22 mouse cellular contexts compared by ENCODE assay signal in the genomic region with DNA sequence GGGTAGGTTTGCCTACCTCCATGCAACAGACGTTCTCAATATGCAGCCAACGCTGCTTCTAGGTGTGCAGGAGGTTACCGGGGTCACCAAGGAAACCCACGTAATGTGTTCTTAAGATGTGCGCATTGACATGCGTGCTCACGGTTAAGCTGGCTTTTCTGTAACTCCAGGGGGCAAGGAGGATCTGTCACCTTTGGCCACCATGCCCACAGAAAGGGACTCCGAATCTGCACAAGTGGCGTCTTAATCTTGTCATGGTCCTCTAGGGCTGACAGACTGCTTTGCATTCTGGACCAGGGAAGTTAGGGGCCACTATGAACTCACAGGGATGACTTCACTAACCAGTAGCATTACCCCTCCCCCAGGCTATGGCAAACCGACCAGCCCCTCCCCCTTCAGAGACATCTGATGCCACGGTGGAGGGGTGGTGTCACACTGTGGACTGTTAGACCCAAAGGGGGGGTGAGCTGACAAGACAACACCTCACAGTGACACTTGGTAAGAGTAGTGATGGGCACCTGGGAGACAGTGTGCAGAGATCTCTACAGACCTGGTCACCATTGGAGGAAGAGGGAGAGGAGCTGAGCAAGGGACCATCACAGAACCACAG. TPM values are rescaled to one million over a fixed set of nuclear protein-coding genes. Genes with fewer than 3 reads are reported as not detected.
DNase-seq lines count a peak whose midpoint lies in the region; ATAC-seq and TF ChIP-seq lines count a peak whose summit lies in the region.
"Had no signal": no experiment of that assay in that cellular context is flagged by ENCODE, and none has a peak within 500 bp of the region (broad histone marks: within the 10 kb centered on the region; RNA-seq: fewer than 3 reads in every experiment).

No protein-coding gene starts in this region.

- H3K27me3 ChIP-seq in embryonic facial prominence, embryonic 15.5 days = no peaks in the 10 kb centered on the region
- no peaks in the 10 kb centered on the region for H3K27me3 ChIP-seq in embryonic facial prominence, embryonic 10.5 days (replicated peaks; ENCODE audit: low read depth, poor library complexity, severe bottlenecking)
- no peaks in the 10 kb centered on the region for H3K27me3 ChIP-seq in midbrain, embryonic 11.5 days (ENCODE audit: control insufficient read depth, insufficient read depth, low read length)
- H3K27me3 ChIP-seq in midbrain, embryonic 15.5 days (replicated peaks) = no peaks in the 10 kb centered on the region
- H3K27me3 ChIP-seq in thymus, adult 2 months (ENCODE audit: control insufficient read depth, insufficient read depth, low read length) = no peaks in the 10 kb centered on the region
- H3K27me3 ChIP-seq: hindbrain, embryonic 12.5 days had no signal

- H3K36me3 ChIP-seq in embryonic facial prominence, embryonic 15.5 days = peaks cover 5% of the 10 kb centered on the region; the same call in 1 of the 2 replicates
- peaks cover 19% of the 10 kb centered on the region for H3K36me3 ChIP-seq in embryonic facial prominence, embryonic 10.5 days (replicated peaks)
- H3K36me3 ChIP-seq in midbrain, embryonic 11.5 days (ENCODE audit: control insufficient read depth, insufficient read depth, low read length) = no peaks in the 10 kb centered on the region
- peaks cover 12% of the 10 kb centered on the region; the same call in 1 of the 2 replicates for H3K36me3 ChIP-seq in midbrain, embryonic 15.5 days (replicated peaks)
- H3K36me3 ChIP-seq in thymus, adult 2 months (ENCODE audit: control insufficient read depth, insufficient read depth, low read length) = no peaks in the 10 kb centered on the region

- no peak overlapping the region for H3K27ac ChIP-seq in embryonic facial prominence, embryonic 15.5 days (replicated peaks)
- H3K27ac ChIP-seq in embryonic facial prominence, embryonic 10.5 days (replicated peaks) = no peak overlapping the region
- no peak overlapping the region for H3K27ac ChIP-seq in midbrain, embryonic 11.5 days (ENCODE audit: low read depth, low read length)
- no peak overlapping the region for H3K27ac ChIP-seq in midbrain, embryonic 15.5 days
- no peak overlapping the region for H3K27ac ChIP-seq in thymus, adult 2 months (ENCODE audit: control insufficient read depth, insufficient read depth, low read length)
- H3K27ac ChIP-seq: forebrain, embryonic 10.5 days; heart, embryonic 10.5 days; hindbrain, embryonic 12.5 days had no signal

- no peak overlapping the region for H3K9ac ChIP-seq in embryonic facial prominence, embryonic 15.5 days
- H3K9ac ChIP-seq in midbrain, embryonic 11.5 days (ENCODE audit: low read length) = no peak overlapping the region
- no peak overlapping the region for H3K9ac ChIP-seq in midbrain, embryonic 15.5 days
- H3K9ac ChIP-seq: hindbrain, embryonic 12.5 days had no signal

- no peak for TF ChIP-seq POLR2A in thymus, adult 2 months (IDR thresholded peaks at IDR 0.05; ENCODE audit: control insufficient read depth, extremely low read depth, insufficient read depth, low read length, poor library complexity)

- intact Hi-C loops in left cerebral cortex, postnatal 36 days (cut with DNase I) = no loop called here

- H3K9me3 ChIP-seq in embryonic facial prominence, embryonic 15.5 days (replicated peaks) = no peaks in the 10 kb centered on the region
- no peaks in the 10 kb centered on the region for H3K9me3 ChIP-seq in embryonic facial prominence, embryonic 10.5 days
- H3K9me3 ChIP-seq in midbrain, embryonic 11.5 days (ENCODE audit: control insufficient read depth, low read length) = no peaks in the 10 kb centered on the region
- H3K9me3 ChIP-seq in midbrain, embryonic 15.5 days = no peaks in the 10 kb centered on the region
- H3K9me3 ChIP-seq: forebrain, embryonic 10.5 days; heart, embryonic 10.5 days; hindbrain, embryonic 12.5 days had no signal

- no peak overlapping the region for H3K4me3 ChIP-seq in embryonic facial prominence, embryonic 15.5 days (replicated peaks)
- H3K4me3 ChIP-seq in embryonic facial prominence, embryonic 10.5 days = no peak overlapping the region
- H3K4me3 ChIP-seq in midbrain, embryonic 11.5 days (ENCODE audit: low read depth, low read length) = no peak overlapping the region
- no peak overlapping the region for H3K4me3 ChIP-seq in midbrain, embryonic 15.5 days
- no peak overlapping the region for H3K4me3 ChIP-seq in thymus, adult 2 months (ENCODE audit: control insufficient read depth, insufficient read depth, low read length)
- H3K4me3 ChIP-seq: erythroblast, embryonic 14.5 days; forebrain, embryonic 10.5 days; heart, embryonic 10.5 days; hindbrain, embryonic 12.5 days had no signal

- H3K4me1 ChIP-seq in embryonic facial prominence, embryonic 15.5 days = no peaks in the 10 kb centered on the region
- peaks cover 10% of the 10 kb centered on the region for H3K4me1 ChIP-seq in embryonic facial prominence, embryonic 10.5 days
- no peaks in the 10 kb centered on the region; the same call in 1 of the 2 replicates for H3K4me1 ChIP-seq in midbrain, embryonic 11.5 days (ENCODE audit: control insufficient read depth, insufficient read depth, low read length)
- no peaks in the 10 kb centered on the region for H3K4me1 ChIP-seq in midbrain, embryonic 15.5 days
- peaks cover 54% of the 10 kb centered on the region for H3K4me1 ChIP-seq in thymus, adult 2 months (replicated peaks; ENCODE audit: control insufficient read depth, insufficient read depth, low read length)

- 76% methylated on average over 11 of the region's 11 CpGs for WGBS in embryonic facial prominence, embryonic 15.5 days
- 79% methylated on average over 11 of the region's 11 CpGs for WGBS in embryonic facial prominence, embryonic 10.5 days
- 67% methylated on average over 11 of the region's 11 CpGs for WGBS in midbrain, embryonic 11.5 days
- WGBS in midbrain, embryonic 15.5 days = 57% methylated on average over 11 of the region's 11 CpGs
- 87% methylated on average over 11 of the region's 11 CpGs for WGBS in thymus, adult 2 months

- no peak for DNase-seq in embryonic facial prominence, embryonic 10.5 days (ENCODE audit: low spot score)
- DNase-seq in midbrain, embryonic 11.5 days (ENCODE audit: low spot score, missing footprints) = peak; percentile 64
- DNase-seq in thymus, postnatal 0 days (ENCODE audit: low spot score) = peak; percentile 11
- DNase-seq in thymus, adult 2 months = no peak
- DNase-seq in left cerebral cortex, postnatal 36 days (ENCODE audit: low spot score in 2 of 2) = no peak
- DNase-seq: adrenal gland, postnatal 10 days; B cell, adult 2 months; cerebellum, adult 11 months; cerebellum, adult 8-10 months; cerebellum, postnatal 25 days; gastrocnemius, postnatal 10 days; heart, adult 18-20 months; heart, postnatal 10 days; heart, postnatal 4 days had no signal

- 0 out of 2 replicates have a peak, but pooled peaks have one; percentile 22 for ATAC-seq in embryonic facial prominence, embryonic 15.5 days (ENCODE audit: insufficient number of reproducible peaks, low FRiP score, low TSS enrichment, low read depth)
- ATAC-seq in midbrain, embryonic 11.5 days (ENCODE audit: low FRiP score) = peak; percentile 19; the same call in 1 of the 2 replicates
- ATAC-seq in midbrain, embryonic 15.5 days (replicated peaks) = no peak
- ATAC-seq: CD4-positive, CD25-positive, alpha-beta regulatory T cell, adult 4 months; forebrain, embryonic 16.5 days had no signal

- no peak for TF ChIP-seq CTCF in thymus, adult 2 months (IDR thresholded peaks at IDR 0.05; ENCODE audit: borderline replicate concordance, control insufficient read depth, extremely low read depth, insufficient read depth, low read length, poor library complexity)

- no peak overlapping the region for H3K4me2 ChIP-seq in embryonic facial prominence, embryonic 15.5 days (replicated peaks)
- no peak overlapping the region for H3K4me2 ChIP-seq in midbrain, embryonic 11.5 days
- H3K4me2 ChIP-seq in midbrain, embryonic 15.5 days = no peak overlapping the region
- H3K4me2 ChIP-seq: hindbrain, embryonic 12.5 days had no signal

RNA-seq across cellular contexts. Expression of gene Bid, which starts 21.5 kb away (rescaled TPM):
- 14.1 and 16.7 TPM in 2 replicates for polyA plus RNA-seq in embryonic facial prominence, embryonic 15.5 days (2015; fragmentation: Nextera tagmentation; extraction: Ambion mirVana)
- 16.8 and 19.4 TPM in 2 replicates for polyA plus RNA-seq in embryonic facial prominence, embryonic 10.5 days (2016; fragmentation: Nextera tagmentation; extraction: Ambion mirVana)
- polyA plus RNA-seq in midbrain, embryonic 11.5 days (2014; fragmentation: Nextera tagmentation; extraction: Ambion mirVana) = 16.3 and 17.6 TPM in 2 replicates
- polyA plus RNA-seq in midbrain, embryonic 15.5 days (2015; fragmentation: Nextera tagmentation; extraction: Ambion mirVana) = 46.9 and 48.4 TPM in 2 replicates
- polyA plus RNA-seq in thymus, postnatal 0 days (2015; fragmentation: Nextera tagmentation; extraction: Ambion mirVana) = 72.6 and 78.5 TPM in 2 replicates
- 36.5 and 43.1 TPM in 2 replicates for polyA plus RNA-seq in thymus, adult 2 months (2012; rRNA removed)
- 10 to 100 TPM in 1 of 2 experiments, 1 to 10 TPM in 1; 10.0 to 12.4 TPM for total RNA-seq in left cerebral cortex, postnatal 36 days (2021)

Comparison
In these comparisons a context has a peak if more than half of its experiments do, and no peak if none do; other contexts are left out.
1. DNase-seq: peak in midbrain, embryonic 11.5 days (single experiment) and thymus, postnatal 0 days (single experiment); none in embryonic facial prominence, embryonic 10.5 days (single experiment), thymus, adult 2 months (single experiment) and left cerebral cortex, postnatal 36 days (0 of 2).